Mouse (Mus musculus) hindbrain, embryonic 14.5 days (tissue): ENCODE data around the gene Ren1. TPM values are rescaled to one million over a fixed set of nuclear protein-coding genes. Genes with fewer than 3 reads are reported as not detected.

Source experiments
- ATAC-seq: fragments of 200-750 bp; cut with Nextera tagmentation; 2 replicates; pipeline ENCODE4 v1.8.0; 2017; ENCODE audit warnings: moderate number of reproducible peaks, mild to moderate bottlenecking, moderate TSS enrichment, moderate library complexity; ENCODE audit not compliant: low FRiP score
- DNase-seq: peaks from one replicate; pipeline ENCODE4 v3.0.0-alpha.2; 2015; ENCODE audit warnings: low spot score
- H3K27ac ChIP-seq: fragments of 300-500 bp; sonication (generic); 2 replicates; pipeline ENCODE4 v1.5.1; 2014; ENCODE audit warnings: mild to moderate bottlenecking, moderate library complexity
- H3K27me3 ChIP-seq: fragments of 300-500 bp; sonication (generic); 2 replicates; pipeline ENCODE4 v1.6.1; 2014; ENCODE audit warnings: mild to moderate bottlenecking, low read length, mixed read lengths; ENCODE audit not compliant: control insufficient read depth, insufficient read depth
- H3K36me3 ChIP-seq: fragments of 300-500 bp; sonication (generic); replicated peaks from 2 replicates; pipeline ENCODE4 v1.6.1; 2014; ENCODE audit not compliant: control insufficient read depth, insufficient read depth
- H3K4me1 ChIP-seq: fragments of 300-500 bp; sonication (generic); replicated peaks from 2 replicates; pipeline ENCODE4 v1.6.1; 2014; ENCODE audit warnings: antibody characterized with exemption, low read length, mixed read lengths; ENCODE audit not compliant: control insufficient read depth, insufficient read depth
- H3K4me2 ChIP-seq: fragments of 300-500 bp; sonication (generic); replicated peaks from 2 replicates; pipeline ENCODE4 v1.6.1; 2014; ENCODE audit warnings: mild to moderate bottlenecking, moderate library complexity
- H3K4me3 ChIP-seq: fragments of 300-500 bp; sonication (generic); replicated peaks from 2 replicates; pipeline ENCODE4 v1.5.1; 2014; ENCODE audit warnings: mild to moderate bottlenecking, low read length
- H3K9ac ChIP-seq: fragments of 300-500 bp; sonication (generic); 2 replicates; pipeline ENCODE4 v1.6.1; 2014
- H3K9me3 ChIP-seq: fragments of 300-500 bp; sonication (generic); 2 replicates; pipeline ENCODE4 v1.6.1; 2016; ENCODE audit warnings: low read length; ENCODE audit not compliant: control insufficient read depth
- WGBS: fragments of 180-500 bp; shearing (Covaris S2); extraction: QIAGEN DNeasy Blood & Tissue Kit; methylation state at CpG from one replicate; pipeline ENCODE4 v1.1.7; 2014; 5-methylcytosine and 5-hydroxymethylcytosine counted together
- polyA plus RNA-seq: library from polyadenylated mRNA; unstranded; fragments of >200 nt; fragmentation: Nextera tagmentation; extraction: Ambion mirVana; gene quantifications from 2 replicates; pipeline ENCODE4 v1.2.1, GENCODE M21; 2014

Ren1 gene
- polyA plus RNA-seq, 1 experiment from 2014 or later = 11.1 TPM

DNA sequence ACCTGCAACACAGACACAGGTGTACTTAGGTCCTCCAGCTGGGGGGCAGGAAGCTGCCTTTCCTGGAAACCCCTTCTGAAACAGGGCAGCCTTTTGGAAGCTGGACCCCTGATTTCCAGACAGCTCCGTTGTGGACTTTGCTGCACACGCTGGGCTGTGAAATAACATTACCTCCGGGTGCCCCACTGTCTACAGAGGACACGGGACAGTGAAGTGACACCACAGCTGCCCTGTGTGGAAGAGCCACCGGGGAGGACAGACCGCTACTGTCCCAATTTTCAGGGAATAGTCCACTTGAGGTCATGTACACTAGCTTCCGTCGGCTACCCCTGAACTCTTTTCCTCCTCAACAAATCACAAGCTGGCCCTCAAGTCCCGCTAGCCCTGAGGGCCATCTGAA lies 58.0 kb downstream of the Ren1 start:
- Histone ChIP-seq H3K4me1 (peaks cover 10% of the 10 kb centered on the region), H3K9me3 (no peaks in the 10 kb centered on the region), H3K27me3 (no peaks in the 10 kb centered on the region), H3K4me3 (no peak overlapping the region), H3K36me3 (no peaks in the 10 kb centered on the region), H3K9ac (no peak overlapping the region), H3K27ac (no peak overlapping the region), H3K4me2 (no peak overlapping the region)
- ATAC-seq (no peak), DNase-seq (no peak)
- 45% methylated on average over 9 of the region's 9 CpGs for WGBS

GRCm38 (mm10) chr1:133408880-133409516 lies 58.7 kb downstream of the Ren1 start:
- no peak overlapping the region for H3K27ac ChIP-seq
- H3K36me3 ChIP-seq = no peaks in the 10 kb centered on the region
- H3K27me3 ChIP-seq = no peaks in the 10 kb centered on the region
- peaks cover 10% of the 10 kb centered on the region for H3K4me1 ChIP-seq
- WGBS = 8% methylated on average over 6 of the region's 6 CpGs
- ATAC-seq = no peak
- no peak for DNase-seq
- H3K9ac ChIP-seq = no peak overlapping the region
- no peaks in the 10 kb centered on the region for H3K9me3 ChIP-seq
- H3K4me3 ChIP-seq = no peak overlapping the region
- H3K4me2 ChIP-seq = no peak overlapping the region

DNA sequence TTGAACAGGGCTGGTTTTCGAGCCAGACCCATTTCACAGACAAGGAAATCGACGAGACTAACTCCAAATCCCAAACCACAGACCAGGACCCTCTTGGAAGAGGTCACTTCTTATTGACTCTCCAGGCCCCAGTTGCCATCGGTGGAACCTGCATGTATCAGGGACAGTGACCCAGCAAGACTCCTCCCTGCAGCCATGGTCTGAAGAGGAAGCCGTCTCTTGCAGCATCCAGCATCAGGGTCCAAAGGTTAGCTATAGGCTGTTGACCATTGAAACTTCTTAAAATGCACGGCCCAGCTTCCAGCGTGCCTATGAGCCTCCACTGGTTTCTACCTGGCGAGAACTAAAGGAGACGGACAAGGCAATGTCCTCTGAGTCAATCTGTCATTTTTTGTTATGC lies 59.5 kb downstream of the Ren1 start:
- Histone ChIP-seq H3K4me3 (no peak overlapping the region), H3K27me3 (no peaks in the 10 kb centered on the region), H3K27ac (no peak overlapping the region), H3K36me3 (no peaks in the 10 kb centered on the region), H3K9ac (no peak overlapping the region), H3K4me2 (no peak overlapping the region), H3K4me1 (peaks cover 10% of the 10 kb centered on the region), H3K9me3 (no peaks in the 10 kb centered on the region)
- 59% methylated on average over 9 of the region's 9 CpGs for WGBS
- DNase-seq = no peak
- ATAC-seq = no peak

Other genes with a start within 250 kb of the Ren1 start
- gene Ppp1r15b, start 219.4 kb upstream of the Ren1 start, polyA plus RNA-seq = 29.6 and 36.0 TPM in 2 replicates
- 21.4 and 22.2 TPM in 2 replicates for gene Plekha6, start 186.3 kb upstream of the Ren1 start, polyA plus RNA-seq
- not detected in 2 replicates for gene Golt1a, start 40.7 kb upstream of the Ren1 start, polyA plus RNA-seq
- gene Kiss1, start 28.6 kb upstream of the Ren1 start, polyA plus RNA-seq = not detected in 2 replicates
- gene Etnk2, start 13.1 kb downstream of the Ren1 start, polyA plus RNA-seq = 20.3 TPM in 2 replicates
- gene Sox13, start 73.9 kb downstream of the Ren1 start, polyA plus RNA-seq = 5.8 and 6.0 TPM in 2 replicates